Mouse (Mus musculus) left cerebral cortex, postnatal 14 days (tissue): Measurements from ENCODE around the gene Mylip. TPM values are rescaled to one million over a fixed set of nuclear protein-coding genes. Genes with fewer than 3 reads are reported as not detected.

Experiments used
- DNase-seq, 2 experiments: peaks; one replicate each; pipeline ENCODE4 v3.0.0; 2021 to 2022; ENCODE audit warnings: low spot score in 2 of 2, mixed read lengths in 1 of 2
- intact Hi-C: fragments of 180-260 bp; cut with DNase I; formaldehyde crosslinking; loops from one replicate; pipeline ENCODE4 v1.15.1; 2025
- total RNA-seq, 2 experiments: library from RNA; stranded (reverse); gene quantifications; 2 replicates each; pipeline ENCODE4 v1.2.3; 2021

Mylip gene
- total RNA-seq, 2 experiments from 2014 or later, result 26.4 to 30.8 TPM

DNA sequence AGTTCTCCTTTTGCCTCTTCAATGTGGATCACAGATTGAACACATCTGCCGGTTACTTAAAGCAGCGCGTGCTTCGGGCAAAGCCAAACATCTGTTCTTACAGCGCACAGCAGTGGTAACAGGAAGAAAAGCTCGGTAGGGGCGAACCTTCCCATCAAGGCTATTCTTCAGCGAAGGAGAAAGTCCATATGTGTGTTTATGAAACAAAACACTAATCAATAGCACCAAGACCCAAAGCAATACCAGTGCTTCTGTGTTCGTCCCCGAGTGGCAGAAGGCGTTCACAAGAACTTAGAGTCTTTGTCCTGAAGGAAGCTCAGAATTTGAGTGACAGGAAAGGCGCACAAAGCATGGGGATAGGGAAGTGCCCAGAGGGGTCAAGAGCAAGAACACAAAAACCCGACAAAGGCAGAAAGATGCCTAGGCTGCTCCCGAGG is 27.1 kb downstream of the Mylip start:
- intact Hi-C loops, result no loop called here
- no peak for DNase-seq

DNA sequence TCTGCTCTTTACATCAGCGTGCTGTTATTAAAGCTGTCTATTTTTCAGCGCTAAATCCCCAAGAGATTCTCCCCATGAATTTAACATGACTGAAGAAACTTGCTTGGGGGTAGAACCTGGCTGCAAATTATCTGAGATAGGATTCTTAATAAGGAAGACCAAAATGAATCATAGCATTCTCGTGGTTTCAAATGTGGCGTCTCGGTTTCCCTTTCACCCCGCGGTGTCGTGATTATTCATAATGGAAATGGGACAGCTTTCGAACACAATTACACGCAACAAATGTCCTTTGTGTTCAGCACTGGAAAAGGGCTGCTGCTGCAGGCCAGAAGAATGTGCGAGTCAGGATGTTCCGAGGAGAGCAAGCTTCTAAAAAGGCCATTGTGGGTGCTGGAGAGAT is 29.4 kb downstream of the Mylip start:
- no peak for DNase-seq
- intact Hi-C loops, result no loop called here

DNA sequence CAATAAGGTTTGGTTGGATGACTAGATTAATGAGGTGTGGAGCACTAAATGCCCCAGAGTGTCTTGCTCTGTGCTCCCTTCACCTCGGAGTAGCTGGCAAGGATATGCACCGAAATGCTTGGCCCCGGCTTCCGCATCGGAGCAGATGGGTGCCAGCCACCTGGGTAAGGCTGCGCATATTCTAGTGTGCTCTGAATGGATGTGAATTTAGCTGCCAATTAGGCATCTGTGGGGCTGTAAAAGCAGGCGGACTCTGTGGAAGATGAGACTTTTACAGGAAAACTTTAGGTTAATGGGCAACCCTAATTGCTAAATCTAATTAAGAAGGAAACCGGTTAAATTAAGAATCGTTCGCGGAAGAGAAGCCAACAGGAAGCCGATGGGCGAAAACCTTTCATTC is 32.7 kb downstream of the Mylip start:
- DNase-seq, result no peak
- intact Hi-C loops, result no loop called here

DNA sequence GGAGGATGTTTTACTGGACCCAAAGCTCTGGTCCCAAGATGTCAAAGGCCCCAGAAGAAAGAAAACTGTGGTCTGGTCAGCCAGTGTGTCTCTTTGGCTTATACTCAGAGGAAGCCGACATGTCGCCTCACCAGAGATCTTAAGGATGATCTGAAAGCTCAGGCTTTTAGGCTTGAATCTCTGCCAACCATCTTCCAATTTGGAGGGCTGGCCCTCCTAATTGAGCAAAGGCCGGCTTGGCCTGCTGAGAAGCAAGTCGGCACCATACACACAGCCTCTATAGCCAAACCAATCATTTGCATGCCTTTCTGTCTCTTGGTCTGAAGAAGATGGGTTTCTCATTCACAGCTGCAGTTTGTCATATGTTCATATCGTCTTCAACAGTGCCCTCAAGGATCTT is 33.2 kb downstream of the Mylip start:
- intact Hi-C loops, result no loop called here
- DNase-seq, result no peak

DNA sequence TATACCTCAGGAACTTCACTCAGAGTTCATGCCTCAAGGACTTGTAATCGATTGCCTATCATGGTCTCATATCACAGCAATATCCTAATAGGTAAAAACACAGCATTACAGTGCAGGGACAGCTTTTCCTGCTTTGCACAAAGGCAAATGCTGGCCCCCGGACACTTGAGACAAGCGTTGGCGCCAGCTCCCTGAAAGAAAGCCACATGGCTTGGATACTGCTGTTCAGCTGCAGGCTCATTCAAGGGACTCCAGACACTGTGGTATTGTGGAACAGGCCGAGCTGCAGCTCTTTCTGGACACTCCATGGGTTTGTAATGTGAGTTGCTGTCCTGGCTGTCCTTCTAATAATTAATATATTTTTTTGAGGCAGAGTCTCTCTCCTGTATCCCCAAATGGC is 34.4 kb downstream of the Mylip start:
- intact Hi-C loops, result no loop called here
- DNase-seq, result no peak

DNA sequence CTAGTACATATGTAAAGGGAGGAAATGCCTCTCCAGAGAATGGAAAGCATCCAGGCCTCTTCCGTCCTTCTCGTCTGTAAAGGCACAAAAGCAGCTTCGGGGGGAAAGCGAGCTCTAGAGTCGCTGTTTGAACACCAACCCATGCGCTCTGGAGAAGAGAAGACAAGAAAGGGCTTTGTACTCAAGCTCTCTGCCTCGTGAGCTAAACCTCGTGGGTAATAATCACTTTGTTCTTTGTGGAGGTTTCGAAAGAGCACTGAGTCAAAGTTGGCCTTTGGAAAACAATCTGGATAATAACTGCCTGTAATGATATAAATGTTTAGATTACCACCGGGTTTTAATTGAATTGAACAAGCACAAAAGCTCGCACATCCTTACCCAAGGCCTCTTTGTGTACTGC is 39.7 kb downstream of the Mylip start:
- DNase-seq, result no peak
- intact Hi-C loops, result no loop called here

DNA sequence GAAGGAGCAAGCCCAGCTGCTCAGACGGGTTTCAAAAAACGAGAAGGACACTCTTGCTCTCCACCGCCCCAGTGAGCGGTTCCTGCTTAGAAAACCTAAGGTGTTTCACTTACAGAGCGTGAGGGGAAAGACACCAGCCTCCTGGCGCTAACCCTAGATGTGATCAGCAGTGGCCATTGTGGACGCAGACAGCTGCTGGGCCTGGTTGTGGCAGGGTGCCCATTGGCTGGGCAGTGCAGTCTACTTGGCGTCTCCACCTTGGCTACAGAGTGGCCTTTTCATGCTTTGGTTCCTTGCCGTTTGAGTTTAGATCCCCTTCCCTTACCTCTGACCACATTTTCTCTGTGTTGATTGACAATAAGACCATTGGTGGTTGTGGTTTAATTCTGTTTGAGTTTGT is 47.6 kb downstream of the Mylip start:
- intact Hi-C loops, result no loop called here
- no peak for DNase-seq

DNA sequence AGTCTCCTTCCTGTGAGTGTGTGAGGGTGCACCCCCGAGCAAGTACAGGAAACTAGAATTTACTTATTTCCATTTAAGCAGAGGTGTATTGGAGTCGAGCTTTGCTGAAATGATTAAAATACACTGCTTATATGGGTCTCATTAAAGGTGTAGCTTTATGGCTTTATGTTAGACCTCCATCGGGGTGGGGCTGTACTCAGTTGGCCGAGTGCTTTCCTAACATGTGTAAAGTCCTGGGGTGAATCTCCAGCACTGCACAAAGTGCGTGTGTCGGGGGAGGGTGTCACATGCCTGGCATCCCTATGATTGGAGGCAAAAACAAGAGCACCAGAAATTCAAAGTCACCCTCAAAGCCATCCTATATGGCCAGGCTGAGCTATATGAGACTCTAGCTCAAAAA is 49.3 kb downstream of the Mylip start:
- no peak for DNase-seq
- intact Hi-C loops, result no loop called here

DNA sequence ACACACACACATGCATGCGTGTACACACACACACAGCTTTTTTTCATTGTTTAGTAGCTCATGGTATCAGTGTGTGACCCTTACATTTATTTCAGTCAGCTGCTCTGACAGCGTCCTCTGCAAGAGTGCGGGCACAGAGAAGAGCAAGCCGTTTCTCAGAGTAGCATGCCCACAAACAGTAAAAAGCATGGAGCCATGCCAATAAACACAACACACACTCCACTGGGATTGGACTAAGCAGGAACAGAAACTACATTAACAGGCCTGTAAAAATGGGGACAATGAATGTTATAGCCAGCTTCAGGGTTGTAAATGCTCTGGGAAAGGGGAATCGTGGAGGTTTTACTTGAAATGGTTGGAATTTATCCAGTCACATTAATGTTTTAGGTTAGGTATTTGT is 50.7 kb downstream of the Mylip start:
- DNase-seq, result no peak
- intact Hi-C loops, result no loop called here

DNA sequence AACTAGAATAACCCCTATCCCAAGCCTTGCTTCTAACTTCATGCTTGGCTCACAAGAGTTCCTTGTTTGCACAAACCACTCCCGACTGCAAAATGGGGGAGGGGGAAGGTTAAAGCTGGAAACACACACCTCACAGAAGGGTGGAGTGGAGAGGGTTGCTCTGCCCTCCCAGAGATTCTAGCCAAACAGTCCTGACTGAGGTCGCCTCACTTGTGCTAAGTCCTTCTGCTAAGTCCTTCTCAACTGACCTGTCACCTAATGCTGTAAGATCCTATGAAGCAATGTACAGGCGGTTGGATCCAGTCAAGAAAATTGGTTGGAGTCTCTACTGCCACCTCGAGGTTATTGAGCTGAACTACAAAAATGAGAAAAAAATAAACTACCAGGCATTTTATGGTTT is 52.9 kb downstream of the Mylip start:
- intact Hi-C loops, result loop anchor here (2.0 kb wide), 2 partner anchors 52 to 412 kb away; no protein-coding TSS in a partner anchor
- no peak for DNase-seq

DNA sequence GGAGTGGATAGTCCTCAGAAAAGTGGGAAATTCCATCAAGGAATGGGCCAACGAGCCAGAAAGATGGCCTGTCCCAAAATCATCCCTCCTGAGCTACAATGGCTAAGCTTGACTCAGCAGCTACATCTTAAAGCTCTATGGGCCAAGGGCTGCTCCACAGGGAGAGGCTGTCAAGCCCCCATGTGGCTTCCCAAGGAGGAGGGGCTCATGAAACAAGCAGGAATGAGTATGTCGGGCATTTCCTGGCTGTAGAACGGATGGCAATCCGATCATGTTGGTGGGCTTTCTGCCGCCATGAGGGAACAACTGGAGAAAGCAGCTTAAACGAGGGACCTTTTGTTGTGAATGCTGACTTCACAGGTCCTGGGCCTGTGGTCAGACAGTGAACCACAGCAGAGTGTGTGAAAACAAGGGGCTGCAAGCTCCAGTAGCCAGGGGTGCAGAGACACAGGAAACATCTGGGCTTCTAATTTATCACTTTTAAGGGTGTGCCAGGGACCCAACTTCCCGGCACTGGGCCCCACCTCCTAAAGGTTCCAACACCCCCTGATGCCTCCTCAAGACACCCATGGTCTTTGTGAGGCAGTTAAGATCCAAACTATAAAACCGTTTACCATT is 53.5 kb downstream of the Mylip start:
- intact Hi-C loops, result loop anchor here (2.0 kb wide), 2 partner anchors 52 to 412 kb away; no protein-coding TSS in a partner anchor

DNA sequence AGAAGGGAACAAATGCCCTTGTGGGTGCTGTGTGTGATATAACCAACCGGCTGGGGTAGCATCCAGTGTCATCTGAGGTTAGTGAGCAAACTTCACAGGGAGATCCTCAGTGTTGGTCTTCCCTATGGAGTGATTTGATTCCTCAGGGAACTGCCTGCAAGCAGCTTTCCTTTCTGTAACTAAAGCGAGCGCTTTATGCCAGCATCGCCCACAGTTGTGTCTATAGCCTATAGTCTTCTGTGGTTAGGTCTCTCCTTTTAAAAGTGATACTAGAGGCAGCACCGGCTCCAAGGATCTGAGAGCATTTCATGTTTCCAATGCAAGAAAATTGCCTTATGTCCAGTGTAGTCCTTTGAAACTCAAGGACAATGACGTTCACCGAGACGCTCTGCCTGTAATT is 54.7 kb downstream of the Mylip start:
- peak; percentile 29 to 45 for DNase-seq
- intact Hi-C loops, result no loop called here

More for the DNA sequence above, 53.5 kb downstream of the Mylip start:
- DNase-seq, result no peak

DNA sequence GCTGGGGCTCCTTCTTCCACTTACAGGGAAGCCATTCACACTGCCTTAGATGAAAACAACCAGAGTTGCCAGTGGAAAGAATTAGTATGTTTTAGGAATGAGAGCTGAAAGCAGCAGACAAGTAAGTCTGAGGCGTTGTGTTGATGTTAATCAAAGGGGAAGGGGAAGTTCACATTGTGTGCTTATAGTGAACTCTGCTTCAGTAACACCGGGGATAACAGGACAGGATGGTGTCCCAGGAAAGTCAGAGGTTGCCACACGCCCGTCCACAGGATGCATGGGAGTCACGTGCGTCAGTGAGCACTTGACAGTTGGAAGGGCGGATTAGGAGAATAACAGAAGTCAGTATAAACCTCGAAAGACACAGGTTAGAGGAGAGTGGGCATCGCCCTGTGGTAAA is 55.1 kb downstream of the Mylip start:
- intact Hi-C loops, result no loop called here

DNA sequence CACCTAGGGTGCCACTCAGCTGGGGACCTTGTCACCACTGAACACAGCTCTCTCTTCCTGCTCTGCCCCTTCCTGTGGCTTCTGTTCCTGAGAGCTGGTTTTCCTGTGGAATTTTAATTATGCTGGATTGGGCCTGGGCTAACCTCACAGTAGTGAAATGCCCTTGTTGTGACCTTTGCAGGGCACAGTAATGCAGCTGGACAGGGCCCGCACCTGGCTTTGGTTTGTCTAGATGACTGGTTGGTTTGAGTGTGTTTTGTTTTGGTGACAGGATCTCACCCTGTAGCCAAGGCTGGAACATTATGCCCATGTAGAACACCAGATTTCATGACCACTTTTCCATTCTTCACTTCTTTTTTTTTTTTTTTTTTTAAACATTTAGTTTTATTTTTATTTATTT is 57.1 kb downstream of the Mylip start:
- no peak for DNase-seq
- intact Hi-C loops, result no loop called here

More for the DNA sequence above, 55.1 kb downstream of the Mylip start:
- DNase-seq, result no peak

DNA sequence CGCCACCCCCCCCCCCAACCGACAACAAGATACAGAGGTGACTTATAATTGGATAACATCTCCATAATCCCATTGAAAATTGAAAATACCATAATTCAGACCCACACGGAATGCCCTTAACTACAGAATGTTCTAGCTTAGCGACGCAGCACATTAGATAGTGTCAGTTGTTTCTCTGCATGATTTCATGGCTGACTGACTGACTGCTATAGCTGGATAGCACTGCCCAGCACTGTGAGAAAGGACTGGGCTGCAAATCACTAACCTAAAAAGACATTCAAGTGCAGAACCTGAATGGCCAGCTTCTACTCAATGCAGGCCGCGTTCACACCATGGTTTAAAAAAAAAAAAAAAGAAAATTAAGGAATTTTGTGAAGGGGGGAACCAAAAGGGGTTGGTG is 62.9 kb downstream of the Mylip start:
- intact Hi-C loops, result no loop called here
- DNase-seq, result no peak

DNA sequence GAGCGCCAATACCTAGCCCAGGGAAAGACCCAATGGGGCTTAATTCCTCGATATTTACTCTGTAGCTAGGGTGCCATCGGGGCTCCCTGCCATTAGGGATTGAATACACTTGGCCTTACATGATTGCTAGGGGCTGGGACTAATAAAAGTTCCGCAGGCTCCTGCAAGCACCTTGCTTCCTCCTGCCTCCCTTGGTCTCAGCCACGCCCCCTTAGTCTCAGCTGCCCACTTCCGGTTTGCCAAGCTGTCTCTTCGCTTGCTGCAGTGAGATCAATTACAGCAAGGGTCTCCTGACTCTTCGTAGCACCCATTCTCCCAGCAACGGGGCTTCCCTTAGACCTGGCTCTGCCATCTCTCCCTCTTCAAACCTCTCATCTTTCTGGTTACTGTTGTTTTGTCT is 63.5 kb downstream of the Mylip start:
- DNase-seq, result no peak
- intact Hi-C loops, result no loop called here

DNA sequence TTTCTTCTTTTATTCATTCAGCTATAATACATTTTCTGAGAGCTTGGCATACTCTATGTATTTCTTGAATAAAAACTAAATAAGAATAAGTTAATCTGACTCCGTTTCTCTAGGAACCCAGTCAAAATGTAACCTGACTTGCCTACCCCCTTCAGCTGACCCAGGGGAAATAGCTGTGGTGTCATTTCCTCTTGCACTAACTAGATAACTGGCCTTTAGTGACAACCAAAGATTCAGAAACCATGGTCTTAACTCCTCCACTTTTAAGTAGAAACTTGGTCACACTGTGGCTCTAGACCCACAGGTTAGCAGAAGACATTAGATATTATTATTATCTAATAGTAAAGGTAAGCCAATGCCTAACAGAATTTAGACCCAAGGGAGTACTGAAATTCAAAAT is 64.5 kb downstream of the Mylip start:
- DNase-seq, result no peak
- intact Hi-C loops, result no loop called here

DNA sequence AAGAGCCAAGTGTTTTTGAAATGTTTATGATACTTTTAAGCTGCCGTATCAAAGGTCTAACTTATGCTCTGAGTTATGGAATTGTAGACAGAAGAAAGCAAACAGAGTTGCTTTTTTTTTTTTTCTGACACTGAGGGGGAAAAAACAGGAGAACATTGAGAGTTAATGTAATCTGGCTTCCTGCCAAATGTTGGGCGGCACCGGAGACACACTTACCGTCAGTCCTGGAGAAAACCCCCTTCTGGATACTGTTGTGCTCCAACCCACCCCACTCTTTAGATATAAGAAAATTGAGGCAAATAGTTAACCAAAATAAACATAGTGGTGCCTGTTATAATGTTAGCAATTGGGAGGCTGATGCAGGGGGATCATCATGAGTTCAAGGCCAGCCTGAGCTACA is 65.1 kb downstream of the Mylip start:
- DNase-seq, result no peak
- intact Hi-C loops, result no loop called here

DNA sequence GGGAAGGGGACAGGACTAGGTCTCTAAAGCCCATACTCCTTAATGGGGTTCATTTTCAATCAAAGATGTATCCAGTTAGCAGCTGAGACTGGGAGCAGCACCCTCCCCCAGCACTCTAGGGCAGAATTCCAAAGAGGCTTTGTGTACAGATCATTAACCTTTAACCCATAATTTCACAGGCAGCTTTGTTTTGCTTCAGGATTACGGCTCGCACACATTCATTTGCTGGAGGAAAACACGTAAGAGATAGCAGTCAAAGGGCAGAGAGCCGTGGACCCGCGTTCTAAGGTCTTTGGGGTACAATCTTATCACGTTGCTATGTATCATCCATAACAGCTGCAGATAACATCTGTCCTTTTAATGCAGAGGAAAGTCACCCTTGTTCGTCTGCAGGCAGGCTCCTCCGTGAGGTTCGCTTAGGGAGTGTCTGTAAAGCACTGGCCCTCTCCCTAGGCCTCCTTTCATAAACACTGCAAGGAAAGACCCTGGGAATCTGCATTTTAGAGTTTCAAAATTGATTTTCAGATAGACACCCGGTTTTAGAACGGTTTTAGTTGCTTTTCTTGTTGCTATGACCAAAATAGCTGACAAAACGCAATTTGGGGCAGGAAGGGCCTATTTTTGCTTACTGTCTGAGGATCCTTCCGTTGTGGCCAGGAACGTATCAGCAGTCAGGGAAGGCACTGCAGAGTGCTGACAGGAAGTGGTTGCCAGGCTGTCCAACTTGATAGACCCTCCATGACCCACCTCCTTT is 65.7 kb downstream of the Mylip start:
- intact Hi-C loops, result no loop called here
- no peak for DNase-seq

DNA sequence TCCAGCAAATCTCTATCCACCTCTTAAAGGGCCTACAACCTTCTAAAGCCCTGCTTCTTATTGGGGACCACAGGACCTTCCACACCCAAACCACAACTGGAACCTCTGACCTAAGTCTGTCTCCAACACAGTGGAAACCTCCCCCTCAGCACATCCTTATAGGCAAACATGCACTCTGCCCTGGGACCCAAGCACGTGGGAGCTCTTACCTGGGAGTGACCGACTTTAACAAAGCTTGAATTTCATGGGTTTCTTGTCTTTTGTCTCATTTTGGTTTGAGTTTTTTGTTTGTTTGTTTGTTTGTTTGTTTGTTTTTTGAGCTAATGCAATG is 66.3 kb downstream of the Mylip start:
- intact Hi-C loops, result no loop called here
- DNase-seq, result no peak

DNA sequence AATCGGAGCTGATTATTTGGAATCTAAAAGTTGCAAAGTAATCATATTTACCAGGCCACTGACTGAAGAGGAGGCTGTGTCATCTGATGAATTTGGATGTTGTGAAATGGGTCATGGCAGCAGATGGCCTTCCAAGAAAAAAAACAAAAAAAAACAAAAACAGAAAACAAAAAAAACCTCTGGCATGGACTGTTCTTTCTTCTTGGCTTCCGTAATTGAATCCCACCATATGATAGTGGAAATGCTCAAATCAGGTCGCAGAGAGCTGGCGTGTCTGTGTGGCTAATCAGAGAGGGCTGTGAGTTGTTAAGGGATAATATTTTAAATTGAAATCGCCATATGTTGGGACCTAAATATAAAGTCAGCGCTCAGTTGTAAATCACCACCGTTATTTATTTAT is 67.9 kb downstream of the Mylip start:
- intact Hi-C loops, result no loop called here
- no peak for DNase-seq
